Mouse (Mus musculus) macrophage (primary cell): ENCODE results near the gene Swi5. TPM values are rescaled to one million over a fixed set of nuclear protein-coding genes. Genes with fewer than 3 reads are reported as not detected.

Experiments used
- H3K27ac ChIP-seq: fragments of 350-480 bp; formaldehyde crosslinking; 2 replicates; pipeline ENCODE4 v1.9.0; 2021
- H3K36me3 ChIP-seq: fragments of 350-480 bp; formaldehyde crosslinking; 2 replicates; pipeline ENCODE4 v1.9.0; 2021; ENCODE audit errors: inconsistent target
- H3K4me3 ChIP-seq: fragments of 350-480 bp; formaldehyde crosslinking; 2 replicates; pipeline ENCODE4 v1.9.0; 2021; ENCODE audit errors: inconsistent target
- H3K79me2 ChIP-seq: fragments of 350-480 bp; formaldehyde crosslinking; 2 replicates; pipeline ENCODE4 v1.9.0; 2021; ENCODE audit errors: inconsistent target
- WGBS: methylation state at CpG from one replicate; pipeline ENCODE4 v1.1.7; 2026; ENCODE audit warnings: inconsistent platforms; ENCODE audit not compliant: missing documents; 5-methylcytosine and 5-hydroxymethylcytosine counted together
- polyA plus RNA-seq: library from polyadenylated mRNA; stranded (reverse); fragments of 250-400 nt; gene quantifications from 3 replicates; pipeline ENCODE4 v1.2.4, GENCODE M21; 2018; ENCODE audit warnings: inconsistent platforms
- total RNA-seq, 78 experiments: library from RNA; depleted of rRNA; stranded (reverse); fragments of 250-400 nt; gene quantifications; 1 replicate in 9 of 78; 2 replicates in 24 of 78; 3 replicates in 43 of 78; 4 replicates in 2 of 78; pipeline ENCODE4 v1.2.4; 2018; ENCODE audit warnings: inconsistent platforms in 56 of 78

Swi5 gene
- total RNA-seq (2018; cell fraction: chromatin; rRNA removed) = 10 to 100 TPM in 25 of 26 experiments, 1 to 10 TPM in 1; 8.4 to 63.2 (median 18.8) TPM
- total RNA-seq (2018; cell fraction: cytosol; rRNA removed) = 100 to 1,000 TPM; 126 to 250 (median 160) TPM
- total RNA-seq (2018; cell fraction: nucleus; rRNA removed) = 10 to 100 TPM; 16.1 to 62.8 (median 35.2) TPM
- polyA plus RNA-seq = 220 to 392 TPM (median 276 TPM) in 3 replicates

GRCm38 (mm10) chr2:32287923-32288367 lies at the start of gene Swi5:
Gene Swi5 (minus strand): TSS chr2:32288075.
- H3K36me3 ChIP-seq = peaks cover 4% of the 10 kb centered on the region; the same call in 1 of the 2 replicates
- WGBS = 1% methylated on average over 37 of the region's 41 CpGs
- peak within 1 kb of the TSS; percentile 75 for H3K27ac ChIP-seq
- H3K4me3 ChIP-seq = peak within 1 kb of the TSS; percentile 93
- peaks cover 63% of the 10 kb centered on the region for H3K79me2 ChIP-seq

GRCm38 (mm10) chr2:32335888-32336287 lies 48.0 kb upstream of the Swi5 start:
- WGBS = 50% methylated on average over 15 of the region's 15 CpGs
- Histone ChIP-seq H3K27ac (no peak overlapping the region), H3K36me3 (no peaks in the 10 kb centered on the region), H3K4me3 (no peak overlapping the region), H3K79me2 (no peaks in the 10 kb centered on the region)

GRCm38 (mm10) chr2:32332159-32332558 lies 44.3 kb upstream of the Swi5 start:
- Histone ChIP-seq H3K27ac (no peak overlapping the region), H3K79me2 (no peaks in the 10 kb centered on the region), H3K4me3 (no peak overlapping the region), H3K36me3 (no peaks in the 10 kb centered on the region)
- WGBS = 73% methylated on average over 4 of the region's 5 CpGs

- WGBS = 86% methylated on average over 6 of the region's 6 CpGs
- H3K4me3 ChIP-seq = no peak overlapping the region
- no peaks in the 10 kb centered on the region for H3K36me3 ChIP-seq
Measured at GRCm38 (mm10) chr2:32329531-32329930, 41.7 kb upstream of the Swi5 start.

GRCm38 (mm10) chr2:32328911-32329460 lies 41.1 kb upstream of the Swi5 start:
- 70% methylated on average over 13 of the region's 13 CpGs for WGBS
- H3K4me3 ChIP-seq = no peak overlapping the region
- no peaks in the 10 kb centered on the region for H3K36me3 ChIP-seq
- no peaks in the 10 kb centered on the region for H3K79me2 ChIP-seq
- no peak overlapping the region for H3K27ac ChIP-seq

More at GRCm38 (mm10) chr2:32329531-32329930, 41.7 kb upstream of the Swi5 start:
- Histone ChIP-seq H3K27ac (no peak overlapping the region), H3K79me2 (no peaks in the 10 kb centered on the region)

GRCm38 (mm10) chr2:32327200-32327599 lies 39.3 kb upstream of the Swi5 start:
- WGBS = 91% methylated on average over 4 of the region's 4 CpGs
- no peaks in the 10 kb centered on the region for H3K79me2 ChIP-seq
- no peak overlapping the region for H3K4me3 ChIP-seq
- no peak overlapping the region for H3K27ac ChIP-seq
- no peaks in the 10 kb centered on the region for H3K36me3 ChIP-seq

- no peaks in the 10 kb centered on the region for H3K36me3 ChIP-seq
- peak overlapping the region; percentile 16; the same call in 1 of the 2 replicates for H3K27ac ChIP-seq
- H3K4me3 ChIP-seq = no peak overlapping the region
- H3K79me2 ChIP-seq = no peaks in the 10 kb centered on the region
- WGBS = 47% methylated on average over 7 of the region's 7 CpGs
Measured at GRCm38 (mm10) chr2:32325342-32325741, 37.5 kb upstream of the Swi5 start.

- H3K79me2 ChIP-seq = no peaks in the 10 kb centered on the region
- no peaks in the 10 kb centered on the region for H3K36me3 ChIP-seq
- H3K27ac ChIP-seq = no peak overlapping the region
- H3K4me3 ChIP-seq = no peak overlapping the region
- 83% methylated on average over 4 of the region's 4 CpGs for WGBS
Measured at GRCm38 (mm10) chr2:32324322-32324721, 36.4 kb upstream of the Swi5 start.

GRCm38 (mm10) chr2:32322754-32323741 lies 35.2 kb upstream of the Swi5 start:
- no peak overlapping the region for H3K4me3 ChIP-seq
- WGBS = 85% methylated on average over 7 of the region's 7 CpGs
- H3K79me2 ChIP-seq = no peaks in the 10 kb centered on the region

GRCm38 (mm10) chr2:32321591-32322298 lies 33.9 kb upstream of the Swi5 start:
- 83% methylated on average over 9 of the region's 9 CpGs for WGBS
- no peaks in the 10 kb centered on the region for H3K79me2 ChIP-seq
- no peak overlapping the region for H3K4me3 ChIP-seq
- no peaks in the 10 kb centered on the region for H3K36me3 ChIP-seq
- H3K27ac ChIP-seq = no peak overlapping the region

More at GRCm38 (mm10) chr2:32322754-32323741, 35.2 kb upstream of the Swi5 start:
- Histone ChIP-seq H3K36me3 (no peaks in the 10 kb centered on the region), H3K27ac (no peak overlapping the region)

- 81% methylated on average over 11 of the region's 11 CpGs for WGBS
- H3K36me3 ChIP-seq = no peaks in the 10 kb centered on the region
- no peak overlapping the region for H3K4me3 ChIP-seq
- H3K27ac ChIP-seq = no peak overlapping the region
- H3K79me2 ChIP-seq = no peaks in the 10 kb centered on the region
Measured at GRCm38 (mm10) chr2:32320721-32321120, 32.8 kb upstream of the Swi5 start.

- WGBS = 56% methylated on average over 7 of the region's 9 CpGs
- no peak overlapping the region for H3K27ac ChIP-seq
- no peaks in the 10 kb centered on the region for H3K36me3 ChIP-seq
- no peak overlapping the region for H3K4me3 ChIP-seq
- no peaks in the 10 kb centered on the region for H3K79me2 ChIP-seq
Measured at GRCm38 (mm10) chr2:32319586-32320580, 32.0 kb upstream of the Swi5 start.
